Mouse (Mus musculus): ENCODE results near the gene Fads3.

DNA sequence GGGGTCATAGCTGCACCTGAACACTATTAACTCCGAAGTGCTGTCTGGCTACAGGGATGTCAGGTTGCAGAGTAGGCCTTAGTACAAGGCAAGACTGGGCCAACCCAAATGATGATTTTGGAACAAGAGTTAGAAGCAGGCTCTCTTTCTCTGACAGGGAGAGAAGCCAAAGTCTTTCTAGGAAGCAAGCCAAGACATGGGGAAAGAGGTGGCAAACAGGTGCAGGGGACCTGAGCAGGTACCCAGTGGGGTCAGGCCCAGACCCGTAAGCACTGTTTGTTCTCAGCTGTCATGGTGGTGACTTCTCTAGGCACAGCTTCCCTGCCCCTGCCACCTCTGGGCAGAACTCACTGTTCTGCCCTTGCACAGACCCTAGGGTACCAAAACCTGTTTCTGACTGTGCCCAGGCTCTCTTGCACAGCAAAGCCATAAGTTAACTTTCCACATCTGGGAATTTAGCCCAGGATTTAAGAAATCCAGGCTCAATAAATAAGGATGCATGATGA lies 55.1 kb downstream of the Fads3 start:
- TF ChIP-seq EP300 (IDR thresholded peaks at IDR 0.05) (no peak), CTCF (IDR thresholded peaks at IDR 0.05) (no peak)

All from lung, postnatal 0 days (tissue).